Mouse (Mus musculus) C2C12 (cell line): ENCODE measurements at regions not wholly inside any gene's neighbourhood (a gene's known extent, or its start where the extent isn't known, plus 50 kb on each side); places are given as distances from the start of the nearest gene placed in this dataset.

Experiments
- H3K27me3 ChIP-seq: one replicate; pipeline ENCODE4 v1.6.1; 2011; ENCODE audit not compliant: control insufficient read depth, insufficient read depth, insufficient read length
- H3K36me3 ChIP-seq: one replicate; pipeline ENCODE4 v1.6.1; 2011; ENCODE audit not compliant: control insufficient read depth, insufficient read depth
- H3K4me3 ChIP-seq: one replicate; pipeline ENCODE4 v1.5.1; 2011; ENCODE audit warnings: mild to moderate bottlenecking, control low read depth; ENCODE audit not compliant: poor library complexity, insufficient read depth, severe bottlenecking
- H3K79me2 ChIP-seq: one replicate; pipeline ENCODE4 v1.6.1; 2011; ENCODE audit not compliant: control insufficient read depth, insufficient read depth
- H3K79me3 ChIP-seq: one replicate; pipeline ENCODE4 v1.6.1; 2011; ENCODE audit warnings: low read depth, control low read depth
- H3ac ChIP-seq: one replicate; pipeline ENCODE3; 2011; ENCODE audit warnings: low read depth; ENCODE audit not compliant: control insufficient read depth, insufficient read length
- CEBPB ChIP-seq: IDR thresholded peaks from one replicate; pipeline ENCODE4 v1.6.1; 2011; ENCODE audit warnings: low read depth, mild to moderate bottlenecking, control low read depth, moderate library complexity
- CTCF ChIP-seq: IDR thresholded peaks from one replicate; pipeline ENCODE4 v1.5.1; 2011; ENCODE audit not compliant: control insufficient read depth, insufficient read depth, insufficient read length
- FOSL1 ChIP-seq: IDR thresholded peaks from one replicate; pipeline ENCODE4 v1.8.0; 2011; ENCODE audit warnings: mild to moderate bottlenecking, low read length; ENCODE audit not compliant: poor library complexity, insufficient read depth, severe bottlenecking
- MAX ChIP-seq: IDR thresholded peaks from one replicate; pipeline ENCODE4 v1.6.1; 2011; ENCODE audit warnings: mild to moderate bottlenecking, control low read depth
- MYOD1 ChIP-seq: IDR thresholded peaks from one replicate; pipeline ENCODE4 v1.6.1; 2011; ENCODE audit warnings: low read depth; ENCODE audit not compliant: control insufficient read depth, insufficient read length
- MYOG ChIP-seq: IDR thresholded peaks from one replicate; pipeline ENCODE4 v1.6.1; 2011; ENCODE audit not compliant: control insufficient read depth, insufficient read length; ENCODE audit errors: extremely low read depth
- USF1 ChIP-seq: IDR thresholded peaks from one replicate; pipeline ENCODE4 v1.6.1; 2011; ENCODE audit warnings: low read depth, mild to moderate bottlenecking, control low read depth, moderate library complexity

- TF ChIP-seq MYOD1 = no peak
- no peak for TF ChIP-seq MYOG
- TF ChIP-seq CEBPB = no peak
- no peak for TF ChIP-seq USF1
- TF ChIP-seq CTCF = no peak
- no peak for TF ChIP-seq FOSL1
- TF ChIP-seq MAX = no peak
- no peaks in the 10 kb centered on the region for H3K27me3 ChIP-seq
- H3K4me3 ChIP-seq = no peak overlapping the region
- no peaks in the 10 kb centered on the region for H3K36me3 ChIP-seq
- H3K79me2 ChIP-seq = no peaks in the 10 kb centered on the region
- H3ac ChIP-seq = no peak overlapping the region
- no peaks in the 10 kb centered on the region for H3K79me3 ChIP-seq
Observed at GRCm38 (mm10) chr14:114954287-114954686, 137.7 kb upstream of the Gpc5 start.

GRCm38 (mm10) chr14:114955572-114955971 lies 136.4 kb upstream of the Gpc5 start:
- H3K36me3 ChIP-seq = no peaks in the 10 kb centered on the region
- no peaks in the 10 kb centered on the region for H3K27me3 ChIP-seq
- TF ChIP-seq MAX (no peak), MYOG (no peak)
- H3K79me3 ChIP-seq = no peaks in the 10 kb centered on the region
- no peak overlapping the region for H3ac ChIP-seq
- no peak overlapping the region for H3K4me3 ChIP-seq
- no peaks in the 10 kb centered on the region for H3K79me2 ChIP-seq

- no peaks in the 10 kb centered on the region for H3K79me2 ChIP-seq
- no peaks in the 10 kb centered on the region for H3K36me3 ChIP-seq
- no peaks in the 10 kb centered on the region for H3K79me3 ChIP-seq
- H3K27me3 ChIP-seq = no peaks in the 10 kb centered on the region
- no peak overlapping the region for H3ac ChIP-seq
- TF ChIP-seq MAX (no peak), USF1 (no peak), FOSL1 (no peak), MYOD1 (no peak), CTCF (no peak), CEBPB (no peak), MYOG (no peak)
- H3K4me3 ChIP-seq = no peak overlapping the region
Observed at GRCm38 (mm10) chr14:114960273-114960672, 131.7 kb upstream of the Gpc5 start.

GRCm38 (mm10) chr14:114965941-114966340 lies 126.1 kb upstream of the Gpc5 start:
- H3ac ChIP-seq = no peak overlapping the region
- no peak for TF ChIP-seq CTCF
- TF ChIP-seq USF1 = no peak
- no peak for TF ChIP-seq MAX
- no peak for TF ChIP-seq FOSL1
- no peak for TF ChIP-seq MYOG
- no peak for TF ChIP-seq CEBPB
- TF ChIP-seq MYOD1 = no peak
- H3K36me3 ChIP-seq = no peaks in the 10 kb centered on the region
- H3K4me3 ChIP-seq = no peak overlapping the region
- no peaks in the 10 kb centered on the region for H3K27me3 ChIP-seq
- H3K79me2 ChIP-seq = no peaks in the 10 kb centered on the region
- H3K79me3 ChIP-seq = no peaks in the 10 kb centered on the region

- TF ChIP-seq USF1 (no peak), CTCF (no peak), CEBPB (no peak), MAX (no peak), MYOG (no peak), MYOD1 (no peak), FOSL1 (no peak)
- Histone ChIP-seq H3K36me3 (no peaks in the 10 kb centered on the region), H3K4me3 (no peak overlapping the region), H3ac (no peak overlapping the region), H3K79me3 (no peaks in the 10 kb centered on the region), H3K27me3 (no peaks in the 10 kb centered on the region), H3K79me2 (no peaks in the 10 kb centered on the region)
Observed at GRCm38 (mm10) chr14:114969020-114969419, 123.0 kb upstream of the Gpc5 start.

- no peak overlapping the region for H3ac ChIP-seq
- H3K79me2 ChIP-seq = no peaks in the 10 kb centered on the region
- H3K4me3 ChIP-seq = no peak overlapping the region
- no peaks in the 10 kb centered on the region for H3K36me3 ChIP-seq
- no peaks in the 10 kb centered on the region for H3K27me3 ChIP-seq
- no peaks in the 10 kb centered on the region for H3K79me3 ChIP-seq
- TF ChIP-seq CTCF = no peak
- no peak for TF ChIP-seq MAX
- TF ChIP-seq MYOD1 = no peak
- no peak for TF ChIP-seq MYOG
- no peak for TF ChIP-seq FOSL1
- TF ChIP-seq USF1 = no peak
- no peak for TF ChIP-seq CEBPB
Observed at GRCm38 (mm10) chr14:114981120-114981519, 110.9 kb upstream of the Gpc5 start.
